Mouse (Mus musculus) limb, embryonic 11.5 days (tissue): Measurements from ENCODE around the gene Caln1. TPM values are rescaled to one million over a fixed set of nuclear protein-coding genes. Genes with fewer than 3 reads are reported as not detected.
"Not testable (repeated sequence)": the region's sequence is repeated elsewhere in the genome, so short reads cannot be mapped to it uniquely, and the experiment has no call there.

Source experiments
- ATAC-seq: fragments of 200-750 bp; cut with Nextera tagmentation; 2 replicates; pipeline ENCODE4 v1.8.0; 2017; ENCODE audit warnings: low read depth; ENCODE audit not compliant: insufficient number of reproducible peaks, low FRiP score, low TSS enrichment
- DNase-seq: peaks from one replicate; pipeline ENCODE4 v3.0.0-alpha.2; 2015; ENCODE audit warnings: low spot score
- H3K27ac ChIP-seq: fragments of 300-500 bp; sonication (generic); replicated peaks from 2 replicates; pipeline ENCODE4 v1.5.1; 2014; ENCODE audit warnings: low read depth, mild to moderate bottlenecking, low read length
- H3K27me3 ChIP-seq: fragments of 300-500 bp; sonication (generic); 2 replicates; pipeline ENCODE4 v1.6.1; 2014; ENCODE audit warnings: mild to moderate bottlenecking, low read length, mixed read lengths; ENCODE audit not compliant: control insufficient read depth, insufficient read depth
- H3K36me3 ChIP-seq: fragments of 300-500 bp; sonication (generic); 2 replicates; pipeline ENCODE4 v1.6.1; 2014; ENCODE audit warnings: mild to moderate bottlenecking, low read length, moderate library complexity, mixed read lengths; ENCODE audit not compliant: control insufficient read depth, insufficient read depth
- H3K4me1 ChIP-seq: fragments of 300-500 bp; sonication (generic); 2 replicates; pipeline ENCODE4 v1.6.1; 2014; ENCODE audit warnings: low read length, mixed read lengths; ENCODE audit not compliant: control insufficient read depth, insufficient read depth
- H3K4me2 ChIP-seq: fragments of 300-500 bp; sonication (generic); 2 replicates; pipeline ENCODE4 v1.6.1; 2014; ENCODE audit warnings: low read depth, mild to moderate bottlenecking, moderate library complexity; ENCODE audit not compliant: severe bottlenecking
- H3K4me3 ChIP-seq: fragments of 300-500 bp; sonication (generic); 2 replicates; pipeline ENCODE4 v1.5.1; 2014; ENCODE audit warnings: low read depth, low read length
- H3K9ac ChIP-seq: fragments of 300-500 bp; sonication (generic); 2 replicates; pipeline ENCODE4 v1.6.1; 2014; ENCODE audit warnings: mild to moderate bottlenecking, low read length
- H3K9me3 ChIP-seq: fragments of 300-500 bp; sonication (generic); 2 replicates; pipeline ENCODE4 v1.6.1; 2016; ENCODE audit warnings: low read length; ENCODE audit not compliant: control insufficient read depth
- WGBS: fragments of 180-500 bp; shearing (Covaris S2); extraction: QIAGEN DNeasy Blood & Tissue Kit; methylation state at CpG from one replicate; pipeline ENCODE4 v1.1.7; 2014; 5-methylcytosine and 5-hydroxymethylcytosine counted together
- polyA plus RNA-seq: library from polyadenylated mRNA; unstranded; fragments of >200 nt; fragmentation: Nextera tagmentation; extraction: Ambion mirVana; gene quantifications from 2 replicates; pipeline ENCODE4 v1.2.1, GENCODE M21; 2014

Caln1 gene
- polyA plus RNA-seq, 1 experiment from 2014 or later = 0.11 TPM

DNA sequence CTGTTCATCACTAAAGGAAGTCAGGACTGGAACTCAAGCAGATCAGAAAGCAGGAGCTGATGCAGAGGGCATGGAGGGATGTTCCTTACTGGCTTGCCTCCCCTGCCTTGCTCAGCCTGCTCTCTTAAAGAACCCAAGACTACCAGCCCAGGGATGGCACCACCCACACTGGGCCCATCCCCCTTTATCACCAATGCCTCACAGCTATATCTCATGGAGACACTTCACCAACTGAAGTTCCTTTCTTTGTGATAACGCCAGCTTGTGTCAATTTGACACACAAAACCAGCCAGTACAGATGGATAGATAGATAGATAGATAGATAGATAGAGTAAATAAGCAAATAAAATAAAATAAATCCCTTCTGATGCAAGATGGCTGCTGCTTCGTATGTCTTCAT, 276.9 kb downstream of the Caln1 start:
- H3K27me3 ChIP-seq, H3K27ac ChIP-seq, H3K4me3 ChIP-seq, H3K4me2 ChIP-seq, H3K9ac ChIP-seq, ATAC-seq, H3K9me3 ChIP-seq, DNase-seq, H3K4me1 ChIP-seq, H3K36me3 ChIP-seq: not testable (repeated sequence)
- 87% methylated on average over 2 of the region's 2 CpGs for WGBS

DNA sequence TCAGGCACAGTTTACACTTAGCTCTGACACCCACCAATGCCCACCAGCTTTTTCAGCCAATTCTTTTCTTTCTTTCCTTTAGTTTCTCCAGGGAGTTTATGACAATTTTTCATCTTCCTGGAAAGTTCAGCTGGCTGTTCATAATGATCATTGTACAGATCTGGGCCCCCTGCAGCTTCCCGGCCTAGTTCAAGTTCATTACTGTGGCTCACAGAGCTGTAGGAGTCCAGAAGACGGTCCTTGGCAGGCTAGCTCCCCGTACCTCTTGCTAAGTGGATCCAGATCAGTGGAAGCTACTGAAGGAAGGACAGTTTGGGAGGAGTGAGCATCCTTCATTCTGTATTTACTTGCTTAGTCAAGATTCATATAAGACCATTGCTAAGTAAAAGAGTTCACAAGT, 288.9 kb downstream of the Caln1 start:
- DNase-seq (no peak), ATAC-seq (no peak)
- WGBS = 66% methylated on average over 3 of the region's 3 CpGs
- H3K9ac ChIP-seq = no peak overlapping the region
- no peak overlapping the region for H3K4me2 ChIP-seq
- no peak overlapping the region for H3K4me3 ChIP-seq
- no peaks in the 10 kb centered on the region for H3K4me1 ChIP-seq
- no peaks in the 10 kb centered on the region for H3K36me3 ChIP-seq
- no peaks in the 10 kb centered on the region for H3K9me3 ChIP-seq
- H3K27ac ChIP-seq = no peak overlapping the region
- H3K27me3 ChIP-seq = no peaks in the 10 kb centered on the region

DNA sequence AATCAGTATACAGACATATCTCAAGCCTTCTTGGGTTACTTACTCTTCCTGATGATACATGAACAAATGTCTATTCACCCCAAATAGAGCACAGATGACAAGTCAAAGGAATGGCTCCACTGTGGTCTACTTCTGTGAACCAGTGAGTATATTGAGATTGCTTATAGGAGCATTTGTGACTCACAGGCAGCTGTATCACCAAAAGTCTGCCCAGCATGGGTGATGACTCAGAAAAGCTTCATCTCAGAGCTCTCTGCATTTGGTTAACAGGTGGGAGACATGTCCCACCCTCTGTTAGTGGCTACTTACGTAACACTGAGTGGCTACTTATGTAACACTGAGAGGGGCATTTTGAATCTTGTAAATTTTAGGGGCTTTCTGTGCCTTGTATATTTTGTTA, 296.8 kb downstream of the Caln1 start:
- Histone ChIP-seq H3K4me2 (no peak overlapping the region), H3K27ac (no peak overlapping the region), H3K27me3 (no peaks in the 10 kb centered on the region), H3K4me1 (no peaks in the 10 kb centered on the region), H3K36me3 (no peaks in the 10 kb centered on the region), H3K4me3 (no peak overlapping the region), H3K9me3 (no peaks in the 10 kb centered on the region), H3K9ac (no peak overlapping the region)
- WGBS = 91% methylated on average over 1 of the region's 1 CpGs
- DNase-seq (no peak), ATAC-seq (no peak)

DNA sequence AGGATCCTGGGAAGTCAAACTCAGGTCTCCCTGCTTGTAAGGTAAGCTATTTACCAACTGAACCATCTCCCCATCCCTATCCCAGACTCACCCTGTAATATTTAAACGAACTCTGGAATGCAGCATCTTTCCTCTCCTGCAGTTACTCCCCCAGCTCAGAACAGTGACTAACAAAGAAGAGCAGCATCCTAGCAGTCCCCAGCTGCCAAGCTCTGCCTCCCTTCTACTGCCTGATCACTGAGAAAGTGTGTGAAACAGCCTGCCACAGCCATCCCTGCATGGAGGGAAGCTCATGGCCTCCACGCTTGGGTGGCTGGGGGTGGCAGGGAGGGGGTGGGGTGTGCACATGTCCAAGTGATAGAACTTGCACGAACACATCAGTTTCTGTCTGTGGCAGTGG, 303.3 kb downstream of the Caln1 start:
- no peak overlapping the region for H3K4me3 ChIP-seq
- no peak overlapping the region for H3K9ac ChIP-seq
- H3K36me3 ChIP-seq = no peaks in the 10 kb centered on the region
- WGBS = 64% methylated on average over 3 of the region's 3 CpGs
- H3K9me3 ChIP-seq = no peaks in the 10 kb centered on the region
- DNase-seq (no peak), ATAC-seq (no peak)
- no peak overlapping the region for H3K27ac ChIP-seq
- no peaks in the 10 kb centered on the region for H3K4me1 ChIP-seq
- no peaks in the 10 kb centered on the region for H3K27me3 ChIP-seq
- H3K4me2 ChIP-seq = no peak overlapping the region

GRCm38 (mm10) chr5:130673092-130673491, 303.8 kb downstream of the Caln1 start:
- Histone ChIP-seq H3K4me2 (no peak overlapping the region), H3K9me3 (no peaks in the 10 kb centered on the region), H3K36me3 (no peaks in the 10 kb centered on the region), H3K27me3 (no peaks in the 10 kb centered on the region), H3K27ac (no peak overlapping the region), H3K9ac (no peak overlapping the region), H3K4me3 (no peak overlapping the region), H3K4me1 (no peaks in the 10 kb centered on the region)
- DNase-seq = no peak
- ATAC-seq = no peak
- WGBS = 76% methylated on average over 3 of the region's 3 CpGs

GRCm38 (mm10) chr5:130677895-130678294, 308.6 kb downstream of the Caln1 start:
- WGBS = 88% methylated on average over 2 of the region's 2 CpGs
- no peak for ATAC-seq
- Histone ChIP-seq H3K4me2 (no peak overlapping the region), H3K27ac (no peak overlapping the region), H3K9ac (no peak overlapping the region), H3K27me3 (no peaks in the 10 kb centered on the region), H3K9me3 (no peaks in the 10 kb centered on the region), H3K4me3 (no peak overlapping the region), H3K4me1 (no peaks in the 10 kb centered on the region), H3K36me3 (no peaks in the 10 kb centered on the region)
- DNase-seq = no peak

DNA sequence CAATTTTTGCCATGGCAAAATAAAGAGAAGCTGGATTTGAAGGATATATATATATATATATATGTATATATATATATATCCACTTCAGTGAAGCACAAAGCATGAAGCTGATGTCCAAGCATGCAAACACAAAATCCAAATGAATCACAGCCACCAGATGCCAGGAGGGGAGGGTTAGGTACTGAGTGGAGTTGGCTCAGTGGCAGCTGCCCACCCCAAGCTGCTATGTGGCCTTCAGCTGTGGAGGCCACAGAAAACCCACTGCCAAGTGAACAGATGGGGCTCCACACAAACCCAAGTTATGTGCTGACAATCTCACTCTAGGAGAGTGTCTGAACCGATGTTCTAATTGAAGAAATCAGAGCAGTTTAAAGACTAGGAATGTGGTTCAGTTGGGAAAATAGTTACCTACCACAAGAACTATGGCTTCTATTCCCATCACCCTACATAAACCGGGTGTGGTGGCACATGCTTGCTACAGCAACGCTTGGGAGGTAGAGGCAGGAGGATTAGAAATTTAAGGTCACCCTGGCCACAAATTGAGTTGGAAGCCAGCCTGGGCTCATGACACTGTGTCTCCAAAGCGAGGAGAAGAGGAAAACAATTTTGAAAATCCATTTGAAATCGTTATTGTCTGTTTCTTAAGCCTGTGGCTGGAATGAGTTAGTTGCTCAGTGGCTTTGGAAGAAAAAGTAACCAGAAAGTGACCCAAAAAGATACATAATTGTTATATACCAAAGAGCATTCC, 316.8 kb downstream of the Caln1 start:
- H3K9me3 ChIP-seq = no peaks in the 10 kb centered on the region
- DNase-seq (no peak), ATAC-seq (no peak)
- WGBS = 86% methylated on average over 5 of the region's 5 CpGs
- no peaks in the 10 kb centered on the region for H3K36me3 ChIP-seq
- H3K9ac ChIP-seq = no peak overlapping the region
- H3K27me3 ChIP-seq = no peaks in the 10 kb centered on the region
- H3K4me1 ChIP-seq = no peaks in the 10 kb centered on the region
- no peak overlapping the region for H3K4me3 ChIP-seq
- H3K4me2 ChIP-seq = no peak overlapping the region
- no peak overlapping the region for H3K27ac ChIP-seq

- ATAC-seq (no peak), DNase-seq (no peak)
- Histone ChIP-seq H3K27me3 (no peaks in the 10 kb centered on the region), H3K4me2 (no peak overlapping the region), H3K9ac (no peak overlapping the region), H3K27ac (no peak overlapping the region), H3K36me3 (no peaks in the 10 kb centered on the region), H3K4me1 (no peaks in the 10 kb centered on the region), H3K9me3 (no peaks in the 10 kb centered on the region), H3K4me3 (no peak overlapping the region)
- 51% methylated on average over 16 of the region's 16 CpGs for WGBS
These were observed 319.3 kb downstream of the Caln1 start for GRCm38 (mm10) chr5:130688385-130689138.
